Mouse (Mus musculus): ENCODE data around the gene Hcfc1. TPM values are rescaled to one million over a fixed set of nuclear protein-coding genes. Genes with fewer than 3 reads are reported as not detected.

Hcfc1 gene
- polyA plus RNA-seq, 1 experiment from 2014 or later: 19.0 TPM

DNA sequence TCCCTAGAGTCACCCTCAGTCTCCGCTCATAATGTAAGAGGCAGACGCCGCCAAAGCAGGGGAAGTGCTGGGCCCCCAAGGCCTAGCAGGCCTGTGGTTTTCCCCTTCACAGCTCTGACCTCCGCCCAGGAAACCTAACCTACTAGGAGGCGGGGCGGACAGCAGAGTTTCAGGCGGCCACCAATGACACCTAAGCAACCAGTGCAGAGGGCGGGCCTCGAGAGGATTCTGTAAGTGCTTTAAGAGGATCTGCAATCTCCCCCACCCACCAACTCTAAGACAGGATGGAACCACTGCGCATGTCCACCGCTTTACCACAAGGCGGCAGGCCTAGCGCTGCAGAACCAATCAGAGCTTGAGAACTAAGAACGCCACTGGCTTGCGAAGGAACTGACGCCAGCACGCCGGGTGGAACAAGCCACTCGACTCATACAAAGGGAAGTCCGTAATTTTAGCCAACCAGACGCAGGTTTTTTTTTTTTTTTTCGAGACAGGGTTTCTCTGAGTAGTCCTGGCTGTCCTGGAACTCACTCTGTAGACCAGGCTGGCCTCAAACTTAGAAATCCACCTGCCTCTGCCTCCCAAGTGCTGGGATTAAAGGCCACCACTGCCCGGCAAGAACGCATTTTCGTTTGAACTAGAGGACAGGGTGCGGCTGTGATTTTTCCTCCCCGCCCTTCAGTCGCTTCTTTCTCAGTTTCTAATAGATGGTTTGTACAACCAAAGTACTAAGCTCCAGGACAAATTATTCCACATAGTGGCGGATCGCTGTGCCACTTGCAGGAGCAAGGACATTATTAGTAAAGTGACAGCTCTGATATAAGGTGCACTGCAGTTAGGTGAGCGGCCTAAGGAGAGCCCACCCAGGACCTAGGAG, 51.1 kb downstream of the Hcfc1 start:
- peak overlapping the region; percentile 35 for H3K4me2 ChIP-seq (replicated peaks; ENCODE audit: low read depth, low read length)

DNA sequence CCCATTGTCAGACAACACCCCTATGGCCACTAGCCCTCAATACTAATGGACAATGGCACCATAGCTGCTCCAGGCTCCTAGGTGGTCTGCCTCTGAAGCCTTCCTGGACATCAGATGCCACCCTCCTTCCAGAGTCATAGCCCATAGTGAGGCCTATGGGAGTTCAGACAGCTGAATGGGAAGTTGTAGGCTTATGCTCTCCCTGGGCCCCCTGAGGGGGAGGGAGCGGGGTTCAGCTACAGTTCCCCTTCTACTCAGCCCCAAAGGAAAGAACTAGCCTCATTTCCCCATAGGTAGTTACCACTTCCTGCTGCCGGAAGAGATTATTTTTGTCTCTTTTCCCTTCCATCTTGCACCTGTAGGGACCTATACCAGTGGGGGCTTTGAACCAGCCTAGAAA, 54.6 kb downstream of the Hcfc1 start:
- Histone ChIP-seq H3K36me3 (ENCODE audit: insufficient read depth, low read length) (no peaks in the 10 kb centered on the region), H3K27me3 (replicated peaks; ENCODE audit: insufficient read depth, low read length) (no peaks in the 10 kb centered on the region), H3K4me3 (ENCODE audit: low read depth, low read length) (no peak overlapping the region), H3K9me3 (ENCODE audit: low read length) (no peaks in the 10 kb centered on the region), H3K4me2 (replicated peaks; ENCODE audit: low read depth, low read length) (no peak overlapping the region), H3K9ac (replicated peaks; ENCODE audit: low read depth) (no peak overlapping the region), H3K4me1 (ENCODE audit: insufficient read depth, low read depth, low read length) (no peaks in the 10 kb centered on the region; the same call in 1 of the 2 replicates), H3K27ac (ENCODE audit: low read length) (no peak overlapping the region)
- ATAC-seq (no peak), DNase-seq (ENCODE audit: low spot score) (peak; percentile 14)
- TF ChIP-seq EP300 (IDR thresholded peaks at IDR 0.05) (no peak), CTCF (IDR thresholded peaks at IDR 0.05) (no peak)
- WGBS: 60% methylated on average over 2 of the region's 2 CpGs

More for the DNA sequence above, 51.1 kb downstream of the Hcfc1 start:
- peak; percentile 99 for ATAC-seq
- H3K9me3 ChIP-seq (ENCODE audit: low read length): no peaks in the 10 kb centered on the region
- H3K4me3 ChIP-seq (ENCODE audit: low read depth, low read length): no peak overlapping the region
- peak overlapping the region; percentile 79 for H3K27ac ChIP-seq (ENCODE audit: low read length)
- H3K27me3 ChIP-seq (replicated peaks; ENCODE audit: insufficient read depth, low read length): no peaks in the 10 kb centered on the region
- DNase-seq (ENCODE audit: low spot score): peak; percentile 98
- TF ChIP-seq EP300 (IDR thresholded peaks at IDR 0.05): no peak
- TF ChIP-seq CTCF (IDR thresholded peaks at IDR 0.05): peak; percentile 67
- WGBS: 18% methylated on average over 29 of the region's 31 CpGs
- H3K9ac ChIP-seq (replicated peaks; ENCODE audit: low read depth): no peak overlapping the region
- H3K36me3 ChIP-seq (ENCODE audit: insufficient read depth, low read length): no peaks in the 10 kb centered on the region
- no peaks in the 10 kb centered on the region; the same call in 1 of the 2 replicates for H3K4me1 ChIP-seq (ENCODE audit: insufficient read depth, low read depth, low read length)

DNA sequence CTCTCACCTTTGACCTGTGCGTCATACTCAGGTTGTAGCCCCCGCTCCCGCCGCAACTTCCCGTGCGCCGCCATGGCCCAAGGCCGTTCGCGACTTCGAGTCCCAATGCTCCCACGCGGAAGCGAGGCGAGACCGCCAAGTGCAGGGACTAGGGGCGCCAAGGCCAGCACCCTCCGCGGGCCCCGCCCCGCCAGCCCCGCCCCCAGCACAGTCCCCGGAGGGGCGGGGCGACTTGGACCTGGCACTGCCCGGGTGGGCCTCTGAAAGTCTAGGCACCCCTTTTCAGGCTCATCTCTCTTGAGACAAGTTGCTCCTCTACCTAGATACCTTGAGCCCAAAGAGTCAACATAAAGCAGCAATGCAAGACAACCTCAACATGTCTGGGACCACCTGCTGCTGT, 55.0 kb downstream of the Hcfc1 start:
- Histone ChIP-seq H3K9me3 (ENCODE audit: low read length) (no peaks in the 10 kb centered on the region), H3K4me1 (ENCODE audit: insufficient read depth, low read depth, low read length) (no peaks in the 10 kb centered on the region; the same call in 1 of the 2 replicates), H3K27me3 (replicated peaks; ENCODE audit: insufficient read depth, low read length) (no peaks in the 10 kb centered on the region), H3K9ac (replicated peaks; ENCODE audit: low read depth) (no peak overlapping the region), H3K36me3 (ENCODE audit: insufficient read depth, low read length) (no peaks in the 10 kb centered on the region), H3K4me3 (ENCODE audit: low read depth, low read length) (no peak overlapping the region), H3K4me2 (replicated peaks; ENCODE audit: low read depth, low read length) (no peak overlapping the region), H3K27ac (ENCODE audit: low read length) (no peak overlapping the region)
- ATAC-seq: no peak
- DNase-seq (ENCODE audit: low spot score): no peak
- no peak for TF ChIP-seq CTCF (IDR thresholded peaks at IDR 0.05)
- TF ChIP-seq EP300 (IDR thresholded peaks at IDR 0.05): no peak
- WGBS: 7% methylated on average over 6 of the region's 26 CpGs

DNA sequence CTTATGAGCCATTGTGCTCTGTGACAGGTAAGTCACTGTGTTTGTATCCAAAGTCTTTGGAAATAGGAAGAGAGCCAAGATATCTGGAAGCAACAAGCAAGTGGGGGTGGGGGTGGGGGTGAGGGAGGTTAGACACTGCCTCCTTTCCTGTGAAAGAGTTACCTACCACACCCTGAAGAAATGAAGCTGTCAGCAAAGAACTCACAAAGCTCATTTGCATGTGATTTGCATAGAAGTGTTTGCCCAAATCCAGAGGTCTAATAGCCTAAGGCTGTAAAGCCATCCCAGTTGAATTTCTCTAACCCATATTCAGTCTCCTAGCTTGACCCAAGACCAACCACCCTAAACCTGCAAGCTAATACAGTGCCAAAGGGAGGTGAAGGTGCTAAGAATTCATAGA, 55.7 kb downstream of the Hcfc1 start:
- H3K4me3 ChIP-seq (ENCODE audit: low read depth, low read length): no peak overlapping the region
- no peaks in the 10 kb centered on the region for H3K9me3 ChIP-seq (ENCODE audit: low read length)
- no peak overlapping the region for H3K9ac ChIP-seq (replicated peaks; ENCODE audit: low read depth)
- ATAC-seq (no peak), DNase-seq (ENCODE audit: low spot score) (no peak)
- H3K36me3 ChIP-seq (ENCODE audit: insufficient read depth, low read length): no peaks in the 10 kb centered on the region
- no peaks in the 10 kb centered on the region; the same call in 1 of the 2 replicates for H3K4me1 ChIP-seq (ENCODE audit: insufficient read depth, low read depth, low read length)
- no peak for TF ChIP-seq EP300 (IDR thresholded peaks at IDR 0.05)
- H3K27ac ChIP-seq (ENCODE audit: low read length): no peak overlapping the region
- no peaks in the 10 kb centered on the region for H3K27me3 ChIP-seq (replicated peaks; ENCODE audit: insufficient read depth, low read length)
- no peak overlapping the region for H3K4me2 ChIP-seq (replicated peaks; ENCODE audit: low read depth, low read length)

DNA sequence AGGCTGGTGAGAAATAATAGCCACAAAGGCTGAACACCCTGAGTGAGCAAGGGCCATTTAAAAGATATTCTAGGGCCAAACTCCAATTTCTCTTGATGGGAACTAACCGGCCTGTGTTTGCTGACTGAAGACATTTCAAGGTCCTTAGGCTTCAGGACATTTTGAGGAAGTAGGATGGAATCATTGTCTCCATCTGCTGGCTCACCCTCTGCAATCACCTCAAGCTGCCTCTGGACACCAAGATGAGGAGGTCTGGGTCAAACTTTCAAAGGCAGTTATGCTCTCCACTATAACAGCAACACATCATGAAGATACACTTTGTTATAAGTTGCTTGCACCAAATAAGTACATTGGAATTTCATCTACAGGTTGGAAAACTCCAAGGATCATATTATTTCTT, 56.1 kb downstream of the Hcfc1 start:
- TF ChIP-seq EP300 (IDR thresholded peaks at IDR 0.05) (no peak), CTCF (IDR thresholded peaks at IDR 0.05) (no peak)
- Histone ChIP-seq H3K9me3 (ENCODE audit: low read length) (no peaks in the 10 kb centered on the region), H3K4me2 (replicated peaks; ENCODE audit: low read depth, low read length) (no peak overlapping the region), H3K9ac (replicated peaks; ENCODE audit: low read depth) (no peak overlapping the region), H3K4me1 (ENCODE audit: insufficient read depth, low read depth, low read length) (no peaks in the 10 kb centered on the region; the same call in 1 of the 2 replicates), H3K27ac (ENCODE audit: low read length) (no peak overlapping the region), H3K27me3 (replicated peaks; ENCODE audit: insufficient read depth, low read length) (no peaks in the 10 kb centered on the region), H3K4me3 (ENCODE audit: low read depth, low read length) (no peak overlapping the region), H3K36me3 (ENCODE audit: insufficient read depth, low read length) (no peaks in the 10 kb centered on the region)
- ATAC-seq (no peak), DNase-seq (ENCODE audit: low spot score) (no peak)
- 67% methylated on average over 1 of the region's 1 CpGs for WGBS

DNA sequence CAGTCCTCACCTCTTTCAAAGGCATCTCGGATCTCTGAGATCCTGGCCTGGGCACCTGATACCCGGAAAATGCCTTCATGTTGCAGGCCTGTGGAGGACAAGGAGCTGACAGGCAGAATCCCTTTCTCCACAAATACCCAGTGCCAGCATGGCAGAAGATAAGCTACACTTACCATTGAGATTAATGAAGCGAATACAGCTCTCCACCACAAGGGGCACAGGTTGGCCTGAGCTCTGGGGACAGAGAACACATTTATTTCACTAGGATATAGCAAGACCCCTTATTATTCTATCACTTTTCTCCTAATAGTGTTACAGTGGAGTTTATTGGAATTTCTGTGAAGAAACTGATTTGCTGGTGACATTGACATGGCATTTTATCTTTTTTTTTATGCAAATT, 68.2 kb downstream of the Hcfc1 start:
- H3K4me2 ChIP-seq (replicated peaks; ENCODE audit: low read depth, low read length): no peak overlapping the region
- DNase-seq (ENCODE audit: low spot score): no peak
- H3K27ac ChIP-seq (ENCODE audit: low read length): no peak overlapping the region
- no peaks in the 10 kb centered on the region for H3K9me3 ChIP-seq (ENCODE audit: low read length)
- H3K4me1 ChIP-seq (ENCODE audit: insufficient read depth, low read depth, low read length): no peaks in the 10 kb centered on the region
- ATAC-seq: no peak
- H3K27me3 ChIP-seq (replicated peaks; ENCODE audit: insufficient read depth, low read length): no peaks in the 10 kb centered on the region
- WGBS: 59% methylated on average over 3 of the region's 3 CpGs
- no peak overlapping the region for H3K4me3 ChIP-seq (ENCODE audit: low read depth, low read length)
- TF ChIP-seq CTCF (IDR thresholded peaks at IDR 0.05) (peak; percentile 49), EP300 (IDR thresholded peaks at IDR 0.05) (no peak)
- H3K36me3 ChIP-seq (ENCODE audit: insufficient read depth, low read length): no peaks in the 10 kb centered on the region
- no peak overlapping the region for H3K9ac ChIP-seq (replicated peaks; ENCODE audit: low read depth)

All from lung, postnatal 0 days (tissue).